Mouse (Mus musculus): ENCODE results near the gene Gls.

The Gls gene

DNA sequence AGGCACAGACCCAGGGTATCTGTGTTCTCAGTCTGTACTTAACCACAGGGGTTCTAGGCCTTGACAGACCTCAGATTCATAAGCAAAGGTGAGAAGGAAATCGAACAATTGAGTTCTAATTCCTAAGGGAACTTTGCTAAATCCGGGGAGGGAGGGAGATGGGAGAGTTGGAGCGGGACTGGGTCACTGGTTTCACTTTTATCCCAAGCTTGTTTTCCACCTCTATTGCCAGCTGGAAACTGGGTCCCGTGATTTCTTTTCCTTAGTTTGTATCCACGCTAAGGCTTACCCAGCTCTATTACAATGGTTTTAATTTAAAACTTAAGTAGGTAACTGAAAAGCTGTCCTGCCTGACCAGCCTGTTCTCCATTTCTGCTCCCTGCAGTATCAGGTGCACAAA is 57.7 kb downstream of the Gls start:
- ChIA-PET POLR2A (interaction anchor here in 3 of 4 experiments (0.7 to 2.7 kb wide), 6 partner anchors 8 to 86 kb away, joined by 3 to 12 read pairs (median 4); partner anchors contain the start of gene Gls (in 2 of the 3)), CTCF (no interaction called here)

DNA sequence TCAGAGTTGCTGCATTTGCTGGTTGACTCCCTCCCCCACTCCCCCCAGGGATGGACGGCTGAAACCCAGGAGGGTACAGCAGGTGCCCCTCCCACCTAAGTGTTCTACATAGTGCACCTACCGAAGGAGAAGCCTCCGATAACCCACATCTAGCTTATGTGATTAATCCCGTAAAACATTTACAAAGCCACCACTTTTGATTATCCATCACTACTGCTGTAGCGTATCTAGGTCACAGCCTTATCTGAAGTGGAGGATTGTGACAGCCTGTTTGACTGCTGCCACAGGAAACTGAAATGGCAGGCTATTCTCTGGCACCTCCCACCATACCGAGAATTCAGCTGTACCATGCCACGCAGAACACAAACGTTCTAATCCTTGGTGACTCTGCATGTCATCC is 61.8 kb downstream of the Gls start:
- ChIA-PET POLR2A (interaction anchor here in 3 of 4 experiments (0.6 to 1.1 kb wide), 3 partner anchors 8 to 181 kb away, joined by 3 to 5 read pairs (median 3); partner anchors contain the start of gene Gls (in 1 of the 3)), CTCF (no interaction called here)

DNA sequence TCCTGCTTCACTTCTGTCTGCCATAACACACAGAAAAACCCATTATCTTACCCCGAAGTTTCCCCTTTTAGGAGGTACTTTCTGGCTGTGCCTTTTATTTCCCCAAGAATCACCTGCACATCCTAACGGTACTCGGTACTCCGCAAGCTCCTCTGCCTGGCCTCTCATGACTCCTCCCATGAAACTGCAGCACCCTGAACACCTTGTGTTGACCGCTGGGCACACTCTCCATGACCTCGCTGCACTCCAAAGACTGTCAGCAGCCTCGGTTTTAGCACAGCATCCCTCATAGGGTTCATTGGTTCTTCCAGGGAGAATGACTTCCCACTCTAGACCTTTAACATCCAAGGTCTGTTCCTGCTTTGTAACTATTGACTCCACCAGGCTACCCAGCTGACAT is 62.3 kb downstream of the Gls start:
- POLR2A ChIA-PET: interaction anchor here in 1 of 4 experiments (1.1 kb wide), 1 partner anchor 63 kb away, joined by 5 read pairs; the partner anchor contains the start of gene Gls
- CTCF ChIA-PET: no interaction called here

DNA sequence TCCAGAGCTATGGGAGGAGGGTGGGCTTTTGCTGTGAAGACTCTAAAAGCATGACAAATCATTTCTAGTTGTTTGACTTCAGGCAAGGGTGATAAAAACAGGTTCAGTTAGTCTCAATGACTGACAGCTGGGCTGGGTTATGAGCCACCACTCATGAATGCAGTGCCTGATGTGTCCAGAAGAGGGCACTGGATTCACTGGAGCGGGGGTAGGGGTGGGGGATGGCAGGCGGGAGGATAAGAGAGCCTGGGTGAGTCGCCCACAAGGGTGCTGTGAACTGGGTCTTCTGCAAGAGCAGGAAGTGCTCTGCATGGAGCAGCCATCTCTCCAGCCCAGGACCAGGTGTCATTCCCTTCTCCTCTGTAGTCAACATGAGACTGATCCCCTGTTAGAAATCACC is 63.0 kb downstream of the Gls start:
- ChIA-PET POLR2A (interaction anchor here in 3 of 4 experiments (0.6 to 1.0 kb wide), 3 partner anchors 19 to 92 kb away, joined by 4 to 11 read pairs (median 4); partner anchors contain the start of gene Gls (in 1 of the 3)), CTCF (interaction anchor here in 3 of 4 experiments (0.6 to 0.7 kb wide), 5 partner anchors 16 to 174 kb away, joined by 3 to 7 read pairs (median 3); no protein-coding TSS in a partner anchor)

DNA sequence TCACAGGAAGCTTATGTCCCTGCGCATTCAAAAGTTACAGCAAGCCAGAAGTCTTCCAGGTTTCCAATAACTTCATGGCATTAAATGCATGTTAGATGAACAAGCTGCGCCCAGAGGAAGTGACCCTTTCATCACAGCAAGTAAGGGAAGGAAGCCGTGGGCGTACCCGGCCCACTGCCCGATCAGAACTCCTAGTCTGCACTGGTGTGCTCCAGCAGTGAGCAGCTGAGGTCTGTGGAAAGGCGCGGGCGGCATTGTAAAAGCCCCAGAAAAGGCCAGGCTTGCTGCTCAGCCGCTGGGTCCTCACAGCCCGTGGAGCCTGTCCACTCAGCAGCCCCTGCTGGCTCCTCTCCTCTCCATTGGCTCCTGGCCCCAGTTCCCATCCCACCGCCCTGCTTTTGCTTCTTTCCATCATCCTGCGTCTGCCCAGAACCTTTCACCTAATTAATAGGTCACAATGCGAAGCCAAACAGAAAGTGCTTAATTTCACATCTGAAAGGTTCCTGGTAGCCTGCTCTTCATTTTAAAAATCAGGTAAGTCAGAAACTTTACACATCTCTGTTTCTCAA is 66.3 kb downstream of the Gls start:
- CTCF ChIA-PET: interaction anchor here in 1 of 4 experiments (1.1 kb wide), 1 partner anchor 20 kb away, joined by 4 read pairs; no protein-coding TSS in a partner anchor
- POLR2A ChIA-PET: interaction anchor here in 2 of 4 experiments (0.6 to 1.7 kb wide), 4 partner anchors 9 to 66 kb away, joined by 4 to 6 read pairs (median 4); partner anchors contain the start of gene Gls (in 1 of the 2)

DNA sequence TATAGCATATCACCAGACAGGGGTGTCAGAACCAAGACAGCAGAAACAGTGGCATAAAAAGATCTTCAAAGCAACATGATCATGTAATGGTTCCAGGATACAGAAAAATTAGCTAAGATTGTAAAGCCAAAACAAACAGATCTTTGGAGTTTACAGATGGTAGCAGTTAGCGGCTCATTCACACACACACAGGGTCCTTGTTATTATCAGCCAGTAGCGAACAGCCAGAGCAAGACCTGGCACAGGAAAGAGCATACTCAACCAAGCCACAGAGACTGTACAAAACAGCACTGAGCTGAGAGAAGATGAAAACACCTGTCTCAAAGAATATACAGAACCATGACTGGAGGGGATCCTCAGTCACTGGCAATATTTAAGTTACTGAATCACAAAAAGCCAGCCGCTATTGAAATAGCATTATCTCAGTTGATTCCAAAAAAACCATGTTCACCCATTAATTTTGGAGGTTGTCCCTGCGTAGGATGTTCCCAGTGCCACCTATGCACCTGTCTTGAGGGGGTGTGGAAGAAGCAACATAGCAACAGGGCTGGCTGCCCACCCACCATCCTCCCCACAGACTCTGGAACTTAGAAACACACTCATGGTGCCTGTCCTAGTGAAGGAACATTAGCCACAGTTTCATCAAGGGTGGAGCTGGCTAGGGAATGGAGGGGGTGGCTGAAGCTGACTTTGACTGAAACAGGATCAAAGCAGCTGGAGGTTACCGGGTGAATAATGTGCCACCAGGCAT is 69.2 kb downstream of the Gls start:
- POLR2A ChIA-PET: interaction anchor here in 1 of 4 experiments (1.2 to 1.9 kb wide), 3 partner anchors 20 to 75 kb away, joined by 3 to 11 read pairs (median 4); partner anchors contain the start of gene Gls
- CTCF ChIA-PET: interaction anchor here in 1 of 4 experiments (0.6 kb wide), 1 partner anchor 524 kb away, joined by 3 read pairs; no protein-coding TSS in a partner anchor

DNA sequence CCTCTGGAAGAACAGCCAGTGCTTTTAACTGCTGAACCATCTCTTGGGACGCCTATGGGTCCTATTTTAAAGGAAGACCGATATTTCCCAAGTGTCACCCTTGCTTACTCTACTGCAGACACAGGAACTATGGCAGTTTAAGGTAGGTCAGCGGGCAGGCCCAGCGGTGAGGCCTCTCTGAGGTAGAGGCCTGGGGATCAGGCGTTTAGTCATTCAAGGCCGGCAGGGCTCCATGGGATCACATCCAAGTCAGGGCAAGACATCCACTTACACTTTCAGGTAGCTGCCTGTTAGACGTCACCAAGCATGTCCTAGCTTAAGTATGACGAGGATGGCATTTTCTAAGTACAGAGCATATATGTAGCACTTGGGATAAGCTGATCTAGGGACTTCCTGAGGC is 71.9 kb downstream of the Gls start:
- CTCF ChIA-PET: interaction anchor here in 1 of 4 experiments (1.1 kb wide), 1 partner anchor 14 kb away, joined by 3 read pairs; no protein-coding TSS in a partner anchor
- POLR2A ChIA-PET: interaction anchor here in 2 of 4 experiments (1.1 to 1.4 kb wide), 2 partner anchors 10 to 15 kb away, joined by 3 to 4 read pairs; no protein-coding TSS in a partner anchor

DNA sequence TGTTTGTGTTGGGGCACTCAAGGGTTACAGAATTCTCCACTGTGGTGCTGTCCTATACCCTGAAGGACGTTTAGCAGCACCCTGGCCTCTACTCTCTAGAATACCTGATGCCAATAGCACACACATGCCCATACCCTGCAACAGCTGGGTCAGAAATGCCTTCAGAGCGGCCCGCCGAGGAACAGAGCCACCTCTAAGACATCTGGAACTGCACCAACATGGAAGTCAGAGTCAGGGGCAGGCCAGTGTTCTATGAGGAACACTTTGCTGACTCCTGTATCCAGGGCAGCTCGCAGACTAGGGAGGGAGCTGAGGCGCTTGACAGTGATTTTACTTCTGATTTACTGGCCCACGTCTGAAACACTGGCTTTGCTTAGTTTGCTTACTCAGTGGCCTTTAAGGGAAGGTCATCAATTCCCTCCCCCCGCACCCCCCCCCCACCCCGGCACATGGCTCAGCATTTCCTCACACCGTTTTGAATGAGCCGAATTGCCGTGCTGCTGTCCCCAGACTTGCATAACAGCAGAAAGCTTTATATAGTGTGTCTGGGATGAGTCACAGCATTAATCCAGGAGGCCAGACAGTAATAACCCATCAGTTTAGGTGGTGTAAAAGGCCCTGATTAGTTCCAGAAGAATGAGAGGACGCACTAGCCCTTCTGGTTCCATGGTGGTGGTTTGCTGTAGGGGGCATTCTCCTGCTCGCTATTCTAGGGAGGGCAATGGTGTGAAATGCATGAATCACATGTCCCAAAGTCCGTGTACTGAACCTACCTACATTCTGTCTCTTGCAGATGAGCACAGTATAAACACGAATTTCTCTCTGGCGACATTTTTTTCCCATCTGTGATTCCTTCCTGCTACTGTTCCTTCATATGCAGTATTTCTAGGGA is 74.3 kb downstream of the Gls start:
- CTCF ChIA-PET: no interaction called here
- POLR2A ChIA-PET: interaction anchor here in 2 of 4 experiments (0.7 to 1.4 kb wide), 3 partner anchors 10 to 69 kb away, joined by 3 to 6 read pairs (median 3); no protein-coding TSS in a partner anchor

DNA sequence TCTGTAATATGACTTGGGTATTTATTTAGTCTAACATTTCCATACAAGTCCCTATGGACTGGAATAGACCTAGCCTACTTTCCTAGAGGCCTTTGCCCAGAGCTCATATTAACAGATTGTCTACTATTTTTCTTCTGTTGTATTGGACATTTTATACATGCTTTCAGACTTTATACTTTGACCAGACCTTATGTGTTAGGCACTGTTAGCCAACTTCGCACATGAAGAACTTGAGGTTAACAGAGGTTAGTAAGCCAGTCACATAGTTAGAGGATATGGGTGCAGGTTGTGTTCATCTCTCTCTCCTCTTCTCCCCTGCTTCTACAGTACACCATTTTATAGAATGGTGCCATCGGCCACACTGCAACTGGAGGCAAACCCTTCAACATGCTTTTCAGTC is 75.0 kb downstream of the Gls start:
- CTCF ChIA-PET: no interaction called here
- POLR2A ChIA-PET: interaction anchor here in 3 of 4 experiments (0.6 to 2.5 kb wide), 5 partner anchors 9 to 75 kb away, joined by 3 to 11 read pairs (median 4); partner anchors contain the start of gene Gls (in 1 of the 3)

DNA sequence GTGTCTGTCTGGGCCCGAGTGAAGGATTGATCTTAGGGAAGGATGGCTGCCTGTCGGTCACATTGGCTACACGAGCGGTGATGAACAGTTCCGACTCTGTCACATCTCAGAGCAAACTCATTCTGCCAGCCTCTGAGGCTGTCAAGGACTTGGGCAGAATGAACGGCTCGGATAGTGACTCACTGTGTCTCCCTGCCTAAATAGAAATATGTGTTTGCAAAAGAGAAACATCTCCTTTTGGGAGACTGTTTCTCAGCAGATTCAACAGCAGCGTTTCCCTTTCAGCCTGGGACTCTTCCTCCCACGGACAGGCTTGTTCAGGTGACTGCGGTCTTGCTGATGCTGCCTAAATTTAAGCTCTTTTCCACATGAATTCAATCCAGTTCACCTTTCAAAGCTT is 76.7 kb downstream of the Gls start:
- POLR2A ChIA-PET: interaction anchor here in 3 of 4 experiments (1.1 to 2.5 kb wide), 6 partner anchors 9 to 77 kb away, joined by 3 to 11 read pairs (median 4); partner anchors contain the start of gene Gls (in 3 of the 3)
- CTCF ChIA-PET: interaction anchor here in 1 of 4 experiments (1.3 kb wide), 1 partner anchor 9 kb away, joined by 7 read pairs; no protein-coding TSS in a partner anchor

DNA sequence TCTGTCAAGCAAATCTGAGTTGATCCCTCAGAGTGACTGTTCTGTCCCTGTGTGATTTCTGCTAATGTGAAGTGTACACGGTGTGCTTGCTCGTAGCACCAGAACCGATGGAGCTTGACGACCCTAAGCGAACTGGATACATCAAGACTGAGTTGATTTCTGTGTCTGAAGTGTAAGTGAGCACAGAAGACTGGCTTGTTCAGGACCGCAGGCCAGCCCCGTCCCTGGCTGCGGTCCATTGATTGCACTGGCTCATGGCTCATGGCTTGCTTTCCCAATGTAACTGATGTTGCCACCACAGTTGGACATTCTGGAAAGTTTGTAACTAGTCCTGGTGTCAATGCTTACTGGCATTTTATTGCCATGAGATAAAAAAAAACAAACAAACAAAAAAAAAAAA is 78.1 kb downstream of the Gls start:
- POLR2A ChIA-PET: interaction anchor here in 1 of 4 experiments (0.9 kb wide), 1 partner anchor 13 kb away, joined by 3 read pairs; no protein-coding TSS in a partner anchor

DNA sequence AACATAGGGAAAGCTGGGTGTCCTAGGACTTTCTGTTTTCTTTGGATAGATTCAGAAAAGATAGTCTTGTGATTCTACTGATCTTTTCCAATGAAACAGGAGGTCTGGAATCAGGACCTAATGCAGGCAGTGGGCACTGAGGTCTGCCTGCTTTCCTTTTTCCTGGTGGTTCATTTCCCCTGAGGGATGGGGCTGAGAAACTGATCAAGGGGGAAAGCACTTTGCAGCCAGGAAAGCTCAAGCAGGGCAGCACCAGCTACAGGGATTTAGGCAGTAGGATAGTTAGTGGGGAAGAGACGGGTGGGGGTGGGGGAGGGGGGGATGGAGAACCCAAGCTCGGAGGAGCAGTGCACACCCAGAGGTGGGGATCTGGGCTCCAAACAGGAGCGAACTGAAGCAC is 80.1 kb downstream of the Gls start:
- POLR2A ChIA-PET: interaction anchor here in 3 of 4 experiments (0.6 to 1.6 kb wide), 4 partner anchors 15 to 328 kb away, joined by 4 to 6 read pairs (median 4); partner anchors contain the start of gene Gls (in 2 of the 3)

More for the DNA sequence above, 78.1 kb downstream of the Gls start:
- CTCF ChIA-PET: no interaction called here

DNA sequence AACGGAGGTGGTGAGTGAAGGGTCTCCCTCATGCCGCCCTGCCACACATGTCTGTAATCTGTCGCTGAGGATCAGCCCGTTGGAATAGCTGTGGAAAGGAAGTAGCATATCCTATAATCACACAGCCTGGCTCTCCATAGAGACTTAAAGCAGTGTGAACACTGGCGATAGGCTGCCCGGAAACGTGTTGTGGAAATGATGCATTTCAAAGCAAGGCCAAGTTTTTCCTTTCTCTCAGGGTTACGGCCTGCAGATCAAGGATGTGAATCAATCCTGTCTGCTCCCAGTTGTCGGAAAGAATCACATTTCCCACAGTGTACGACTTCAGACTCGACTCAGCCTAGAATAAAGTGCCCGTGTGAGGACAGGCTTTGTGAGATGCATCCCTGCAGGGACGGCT is 80.7 kb downstream of the Gls start:
- POLR2A ChIA-PET: interaction anchor here in 3 of 4 experiments (0.6 to 1.6 kb wide), 4 partner anchors 15 to 329 kb away, joined by 4 to 6 read pairs (median 4); partner anchors contain the start of gene Gls (in 2 of the 3)
- CTCF ChIA-PET: no interaction called here

More for the DNA sequence above, 80.1 kb downstream of the Gls start:
- CTCF ChIA-PET: no interaction called here

DNA sequence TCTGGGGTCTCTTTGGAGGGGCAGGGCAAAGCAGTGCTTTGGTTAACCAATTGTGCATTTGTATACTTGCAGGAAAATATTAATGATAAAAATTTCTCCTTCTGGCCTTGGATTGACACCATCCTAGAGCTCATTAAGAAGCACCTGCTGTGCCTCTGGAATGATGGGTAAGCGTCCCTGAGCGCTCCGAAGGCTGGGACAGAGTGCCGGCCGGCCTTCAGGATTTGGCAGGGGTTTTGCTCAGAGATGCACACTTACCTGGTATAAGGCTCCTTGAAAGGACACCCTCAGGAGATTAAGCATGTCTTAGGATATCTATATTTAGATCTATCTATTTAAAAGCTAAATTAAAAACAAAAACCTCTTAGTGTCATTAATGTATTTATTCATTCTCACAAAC is 81.9 kb downstream of the Gls start:
- ChIA-PET POLR2A (interaction anchor here in 2 of 4 experiments (0.6 to 3.4 kb wide), 5 partner anchors 10 to 81 kb away, joined by 3 to 18 read pairs (median 3); partner anchors contain the start of gene Gls (in 1 of the 2)), CTCF (interaction anchor here in 1 of 4 experiments (1.4 kb wide), 1 partner anchor 19 kb away, joined by 3 read pairs; no protein-coding TSS in a partner anchor)

DNA sequence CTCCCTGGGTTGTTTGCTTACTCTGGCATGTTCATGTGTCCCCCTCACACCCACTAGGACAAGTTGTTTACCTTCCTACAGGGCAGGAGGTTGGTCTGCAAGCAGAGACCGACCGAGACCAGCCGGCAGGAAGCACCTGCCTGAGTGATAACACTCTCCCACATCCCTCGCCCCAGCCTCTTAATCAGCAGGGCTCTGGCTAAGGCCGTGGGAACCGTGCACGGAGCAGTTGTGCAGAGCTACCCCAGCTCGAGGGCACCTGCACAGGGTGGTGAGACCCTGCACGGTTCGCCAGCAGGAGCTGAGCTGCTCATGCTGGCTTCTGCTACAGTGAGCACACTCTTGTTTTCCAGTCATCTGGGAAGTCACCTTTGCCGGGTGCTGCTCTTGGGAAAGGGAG is 82.4 kb downstream of the Gls start:
- POLR2A ChIA-PET: interaction anchor here in 2 of 4 experiments (1.0 to 3.4 kb wide), 5 partner anchors 11 to 82 kb away, joined by 3 to 18 read pairs (median 4); partner anchors contain the start of genes Gls (in 1 of the 2) and Stat1 (in 1 of the 2)
- CTCF ChIA-PET: interaction anchor here in 1 of 4 experiments (1.4 kb wide), 1 partner anchor 19 kb away, joined by 3 read pairs; no protein-coding TSS in a partner anchor

DNA sequence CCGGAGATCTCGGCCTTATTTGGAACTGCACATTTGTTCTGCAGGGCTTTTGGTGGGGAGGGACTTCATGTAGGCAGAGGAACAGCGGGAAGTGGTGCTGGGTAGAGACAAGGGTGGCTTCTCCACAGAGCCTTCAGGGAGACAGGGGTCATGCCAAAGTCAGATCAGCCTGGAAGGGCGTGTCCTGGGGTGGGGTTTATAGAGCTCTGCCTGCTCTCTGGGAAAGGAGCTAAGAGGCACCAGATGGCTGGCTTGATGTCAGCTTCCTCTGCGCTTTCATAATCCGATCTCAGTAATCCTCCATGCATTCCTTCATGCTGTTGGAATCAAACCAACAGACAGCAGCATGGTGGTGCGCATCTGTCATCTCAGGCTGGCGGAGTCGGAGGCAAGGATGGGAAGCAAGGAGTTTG is 83.1 kb downstream of the Gls start:
- ChIA-PET CTCF (interaction anchor here in 1 of 4 experiments (1.4 kb wide), 1 partner anchor 18 kb away, joined by 3 read pairs; no protein-coding TSS in a partner anchor), POLR2A (interaction anchor here in 2 of 4 experiments (0.6 to 3.4 kb wide), 9 partner anchors 13 to 672 kb away, joined by 3 to 18 read pairs (median 3); partner anchors contain the start of genes Gls (in 2 of the 2), Nabp1 (in 1 of the 2) and Stat1 (in 1 of the 2))

DNA sequence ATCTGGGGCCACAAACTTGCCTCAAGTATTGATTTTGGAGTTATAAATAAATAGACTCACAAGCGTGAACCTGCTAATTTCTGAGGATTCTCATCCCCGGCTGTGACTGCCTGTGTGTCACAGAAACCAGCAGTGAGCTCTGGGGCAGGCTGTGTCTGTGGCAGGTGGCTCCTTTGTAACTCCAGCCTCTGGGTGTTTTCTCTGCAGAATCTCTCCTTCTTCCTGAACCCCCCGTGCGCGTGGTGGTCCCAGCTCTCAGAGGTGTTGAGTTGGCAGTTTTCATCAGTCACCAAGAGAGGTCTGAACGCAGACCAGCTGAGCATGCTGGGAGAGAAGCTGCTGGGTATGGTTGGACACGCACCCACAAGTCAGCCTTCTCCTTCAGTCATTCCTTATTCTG is 84.3 kb downstream of the Gls start:
- ChIA-PET CTCF (no interaction called here), POLR2A (interaction anchor here in 2 of 4 experiments (1.0 to 3.4 kb wide), 4 partner anchors 10 to 84 kb away, joined by 3 to 18 read pairs (median 4); partner anchors contain the start of gene Gls (in 1 of the 2))
